Mouse (Mus musculus) forelimb bud, embryonic 11.5 days (tissue): Measurements from ENCODE around the gene Upk2.

Experiments used
- DNase-seq: peaks from one replicate; pipeline ENCODE4 v3.0.0-alpha.2; 2012; ENCODE audit warnings: low read depth, low spot score

Upk2 gene

DNA sequence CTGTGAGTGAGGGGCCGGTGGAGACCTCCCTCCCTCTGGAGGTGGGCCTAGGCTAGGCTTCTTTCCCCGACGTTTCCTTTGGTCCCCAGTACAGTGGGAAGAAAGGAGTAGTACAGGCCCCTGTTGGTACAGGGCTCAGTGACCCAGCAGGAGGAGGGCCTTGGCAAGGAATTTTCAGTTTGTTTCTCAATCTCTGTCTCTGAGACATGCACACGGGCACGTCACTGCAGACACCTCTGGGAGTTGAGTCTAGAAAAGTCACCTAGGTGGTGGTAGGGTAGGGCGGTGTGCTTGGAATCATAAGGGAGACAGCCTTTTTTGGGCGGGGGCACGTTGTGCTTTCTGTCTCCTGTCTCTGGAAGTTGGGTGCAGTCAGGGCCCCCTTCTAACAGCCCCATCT lies 33.6 kb upstream of the Upk2 start:
- DNase-seq, result no peak

GRCm38 (mm10) chr9:44487441-44487840 lies 32.7 kb upstream of the Upk2 start:
- no peak for DNase-seq

GRCm38 (mm10) chr9:44486741-44487421 lies 32.1 kb upstream of the Upk2 start:
- DNase-seq, result no peak

GRCm38 (mm10) chr9:44486335-44486734 lies 31.6 kb upstream of the Upk2 start:
- no peak for DNase-seq

- no peak for DNase-seq
These were observed 30.9 kb upstream of the Upk2 start for GRCm38 (mm10) chr9:44485516-44486161.

DNA sequence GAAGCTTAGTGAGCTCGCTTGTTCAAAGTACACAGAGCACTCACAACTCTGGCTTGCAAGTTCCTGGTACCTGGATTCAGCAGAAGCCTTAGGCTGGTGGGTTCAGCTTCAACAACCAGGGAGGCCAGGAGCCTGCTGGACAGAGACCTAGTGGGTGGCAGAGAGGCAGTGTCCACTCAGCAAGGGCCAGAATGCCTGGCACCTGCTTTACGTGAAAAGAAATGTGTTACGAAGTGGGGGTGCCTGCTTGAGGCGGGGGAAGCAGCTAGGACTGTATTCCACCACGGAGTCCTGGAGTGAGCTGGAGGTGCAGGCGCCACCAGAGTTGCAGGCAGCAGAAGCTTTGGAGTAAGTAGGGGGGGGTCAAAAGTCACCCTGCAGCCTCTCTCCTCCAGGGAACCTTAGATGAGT lies 30.3 kb upstream of the Upk2 start:
- no peak for DNase-seq

DNA sequence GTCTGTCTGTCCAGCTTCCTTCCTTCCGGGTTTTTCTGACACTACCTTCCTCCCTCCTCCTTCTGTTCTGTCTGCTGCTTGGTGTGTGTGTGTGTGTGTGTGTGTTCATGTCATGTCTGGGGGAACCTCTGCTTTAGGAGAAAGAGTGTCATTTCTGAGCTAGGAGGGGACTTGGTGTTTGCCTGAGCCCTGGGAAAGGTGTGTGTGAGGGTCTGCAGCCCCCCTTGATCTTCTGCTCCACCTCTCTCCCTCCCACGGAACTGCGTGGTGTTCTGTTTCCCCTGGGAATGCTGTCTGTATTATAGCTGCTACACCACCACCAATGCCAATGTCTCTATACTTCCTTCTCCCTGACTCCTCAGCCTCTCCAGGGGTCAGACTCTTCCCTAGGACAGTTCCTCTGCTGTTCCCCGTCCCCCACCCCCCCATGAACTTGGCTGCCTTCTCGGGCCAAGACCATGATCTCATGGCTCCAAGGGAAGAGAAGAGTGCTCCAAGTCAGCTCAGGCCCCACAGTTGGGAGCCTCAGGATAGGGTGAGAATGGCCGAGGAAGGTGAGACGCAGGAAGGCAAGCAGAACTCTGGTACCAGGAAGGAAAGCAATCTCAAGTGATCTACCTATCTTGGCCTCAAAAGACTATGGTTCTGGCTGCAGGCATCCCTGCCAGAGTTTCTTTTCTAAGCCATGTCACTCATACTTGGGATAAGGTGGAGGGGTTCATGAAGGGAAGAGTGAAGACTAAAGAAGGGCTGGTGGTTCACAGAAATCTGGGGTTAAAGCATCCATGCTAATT lies 29.7 kb upstream of the Upk2 start:
- no peak for DNase-seq

DNA sequence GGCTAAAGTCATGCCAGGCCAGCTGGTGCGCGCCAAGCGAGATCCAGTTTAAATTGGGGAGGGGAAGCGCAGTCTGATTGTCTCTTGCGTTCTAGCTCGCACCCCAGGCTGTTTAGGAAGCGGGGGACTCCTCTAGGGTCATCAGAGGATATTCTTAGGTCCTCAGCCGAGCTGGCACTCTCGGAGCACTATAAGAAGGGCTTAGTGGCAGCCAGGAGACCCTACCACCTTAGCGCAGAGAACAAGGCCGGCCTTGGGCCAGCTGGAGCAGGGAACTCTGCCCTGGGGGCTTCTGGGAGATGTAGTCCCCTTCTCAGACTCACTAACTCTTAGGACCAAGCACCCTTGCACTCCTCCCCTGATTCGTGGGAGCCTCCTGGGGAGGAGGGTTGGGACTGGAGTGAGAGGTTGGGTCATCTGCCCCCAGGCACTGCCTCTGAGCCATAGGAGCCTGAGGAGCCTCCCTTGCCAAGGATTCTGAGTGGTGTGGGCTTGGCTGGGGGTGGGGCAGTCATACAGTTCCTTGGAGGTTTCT lies 28.8 kb upstream of the Upk2 start:
- DNase-seq, result peak; percentile 70

GRCm38 (mm10) chr9:44483041-44483509 lies 28.3 kb upstream of the Upk2 start:
- no peak for DNase-seq

DNA sequence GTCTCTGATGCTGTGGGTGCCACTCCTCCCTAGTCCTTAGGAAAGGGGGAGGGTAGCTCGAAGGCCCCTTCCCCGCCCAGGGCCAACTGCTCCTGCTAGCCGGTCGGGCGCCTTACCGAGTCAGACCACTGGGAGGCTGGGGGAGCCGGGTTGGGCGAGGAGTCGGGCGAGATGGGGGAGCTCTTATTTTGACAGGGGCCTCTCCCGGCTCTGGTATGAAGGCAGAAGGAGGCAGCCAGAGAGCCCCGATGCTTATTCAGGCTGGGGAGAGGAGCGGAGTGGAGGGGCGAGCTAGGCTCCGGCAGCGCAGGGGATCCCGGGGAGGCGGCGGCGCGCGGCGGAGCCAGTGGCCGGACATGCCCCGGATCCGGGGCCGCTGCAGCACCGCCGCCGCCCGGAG lies 27.8 kb upstream of the Upk2 start, which contains the start of gene Bcl9l:
TSS of gene Bcl9l (plus strand) at position 274 of the 400 bp plus-strand sequence.
- DNase-seq, result peak; percentile 95

GRCm38 (mm10) chr9:44482112-44482511 lies 27.3 kb upstream of the Upk2 start:
- no peak for DNase-seq

DNA sequence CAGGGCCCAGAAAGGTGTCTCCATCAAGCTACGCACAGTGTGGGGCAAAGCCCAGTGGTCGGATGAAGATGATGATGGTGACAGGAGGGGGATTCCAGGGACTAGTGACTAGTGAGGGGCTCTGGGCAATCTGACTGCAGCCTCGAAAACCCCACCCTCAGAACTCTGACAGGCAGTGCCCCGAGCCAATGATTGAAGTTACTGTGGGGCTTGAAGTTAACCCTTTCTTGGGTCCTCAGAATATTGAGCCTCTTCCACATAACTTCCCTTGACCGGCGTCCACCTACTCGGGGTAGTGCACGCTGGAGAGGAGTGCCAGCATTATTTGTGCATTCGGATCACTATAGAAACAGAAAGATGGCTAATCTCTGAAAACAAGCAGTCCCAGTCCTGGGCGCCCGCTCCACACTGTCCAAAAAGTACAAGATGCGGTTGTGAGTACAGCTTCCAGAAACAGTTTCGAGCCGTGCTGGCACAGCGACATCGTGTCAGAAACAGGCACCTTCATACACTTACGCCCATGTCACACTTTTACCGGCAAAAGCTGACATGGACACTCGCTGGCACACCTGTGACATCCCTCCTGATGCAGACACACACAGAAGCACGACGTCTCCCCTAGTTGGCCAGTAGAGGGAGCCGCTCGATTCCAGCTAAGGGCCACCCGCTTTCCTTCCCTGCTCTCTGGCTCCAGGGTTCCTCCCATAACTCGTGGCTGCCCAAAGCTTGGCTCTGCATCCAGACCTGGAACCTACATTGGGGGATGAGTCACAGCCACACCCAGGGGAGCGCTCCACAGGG lies 25.1 kb upstream of the Upk2 start:
- peak; percentile 86 for DNase-seq

GRCm38 (mm10) chr9:44478959-44479605 lies 24.3 kb upstream of the Upk2 start:
- DNase-seq, result peak; percentile 91

GRCm38 (mm10) chr9:44478229-44478921 lies 23.6 kb upstream of the Upk2 start:
- peak; percentile 94 for DNase-seq

DNA sequence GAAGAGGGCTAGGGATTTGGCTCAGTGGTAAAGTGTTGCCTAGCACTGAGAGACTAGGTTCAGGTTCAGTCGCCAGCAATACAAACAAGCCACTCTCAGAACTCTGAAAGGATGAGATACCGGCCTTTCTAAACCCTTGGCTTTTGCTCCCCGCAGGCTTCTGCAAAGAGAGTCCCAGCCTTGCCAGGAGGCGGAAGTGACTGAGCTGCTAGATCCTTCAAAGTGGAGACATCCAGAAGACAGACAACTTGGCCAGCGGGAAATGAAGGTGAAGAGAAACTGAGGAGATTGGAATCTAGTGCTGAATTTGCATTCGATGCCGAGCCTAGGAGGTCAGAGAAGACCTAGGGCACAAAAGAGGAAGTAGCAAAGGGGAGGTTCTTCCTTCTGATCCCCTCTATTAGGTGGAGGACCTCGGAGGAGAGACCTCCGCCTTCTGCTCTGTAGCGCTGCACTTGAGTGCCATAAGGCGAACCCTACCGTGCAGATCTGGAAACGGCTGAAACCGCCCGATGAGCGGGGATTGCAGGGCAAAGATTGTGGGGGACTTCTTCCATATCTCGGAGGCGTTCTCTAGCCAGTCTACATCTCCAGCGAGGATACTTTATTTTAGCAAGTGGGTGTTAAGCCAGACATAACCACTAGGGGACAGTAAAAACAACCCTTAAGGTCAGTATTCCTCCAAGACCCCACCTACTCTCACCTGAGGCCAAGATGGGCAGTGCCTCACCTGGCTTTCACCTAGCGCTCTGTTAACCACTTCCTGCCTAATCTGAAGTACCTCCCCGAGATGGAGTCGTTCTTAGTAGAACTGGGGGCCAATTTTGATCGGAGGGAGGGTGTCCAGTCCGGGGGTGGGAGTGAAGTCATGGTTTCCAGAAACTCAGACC lies 22.8 kb upstream of the Upk2 start:
- peak; percentile 76 for DNase-seq

GRCm38 (mm10) chr9:44475936-44476335 lies 21.2 kb upstream of the Upk2 start:
- DNase-seq, result no peak

DNA sequence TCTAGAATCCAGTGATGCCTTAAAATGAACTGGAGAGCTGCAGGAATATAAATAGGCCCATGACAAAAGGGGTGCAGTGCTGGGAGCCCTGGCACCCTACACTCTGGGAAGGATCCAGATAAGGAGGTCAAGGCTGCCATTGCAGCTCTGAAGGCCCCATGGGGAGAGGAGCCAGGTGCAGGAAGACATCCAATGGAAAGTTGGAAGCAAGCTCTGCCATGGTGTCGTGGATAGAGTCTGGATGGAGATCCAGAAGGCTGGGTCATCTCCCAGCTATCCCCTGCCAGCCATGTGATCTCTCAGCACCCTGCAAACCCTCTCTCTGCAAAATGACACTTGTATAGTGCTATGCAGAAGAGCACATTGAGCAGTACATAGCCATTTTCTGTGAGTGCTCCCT lies 19.6 kb upstream of the Upk2 start:
- DNase-seq, result no peak

DNA sequence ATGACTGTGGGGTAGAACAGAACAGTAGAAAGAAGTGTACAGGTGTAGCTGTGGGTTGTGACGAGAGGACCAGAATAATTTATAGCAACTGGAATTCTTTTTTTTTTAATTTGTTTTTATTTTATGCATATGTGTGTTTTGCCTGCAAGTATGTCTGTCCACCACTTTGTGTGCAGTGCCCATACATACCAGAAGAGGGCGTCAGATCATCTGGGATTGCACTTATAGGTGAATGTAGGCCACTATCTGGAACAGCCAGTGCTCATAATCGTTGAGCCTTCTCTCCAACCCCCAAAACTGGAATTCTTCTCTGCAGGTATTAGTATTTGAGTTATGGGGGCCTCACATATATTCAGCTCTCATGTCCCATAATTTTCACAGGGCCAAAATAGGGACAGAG lies 18.4 kb upstream of the Upk2 start:
- no peak for DNase-seq

DNA sequence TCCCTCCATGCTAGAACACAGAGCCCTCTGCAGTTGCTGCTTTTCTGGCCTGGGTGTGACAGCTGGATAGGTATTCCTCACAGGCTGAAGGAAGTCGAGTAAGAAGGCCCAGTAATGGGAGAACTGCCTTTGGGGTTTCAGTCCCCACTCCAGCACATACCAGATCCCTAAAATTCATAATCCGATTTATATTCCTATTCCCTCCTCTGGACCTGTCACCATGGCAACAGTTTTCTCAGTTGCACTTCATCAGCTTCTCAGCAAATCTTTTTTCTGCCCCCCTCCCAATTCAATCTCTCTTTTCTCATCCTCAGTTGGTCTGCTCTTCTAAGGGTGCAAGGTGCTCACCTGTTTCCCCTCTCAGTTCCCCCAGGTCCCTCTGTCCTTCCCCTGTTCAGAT lies 14.0 kb upstream of the Upk2 start:
- DNase-seq, result no peak
